Mouse (Mus musculus) frontal cortex, postnatal 10 days (tissue): ENCODE measurements around the gene Ptpn7.
A peak's percentile ranks its signal among the peaks of the same experiment; 100 is the strongest.

Source experiments
- DNase-seq, 2 experiments: peaks; one replicate each; pipeline ENCODE4 v3.0.0; 2022; ENCODE audit warnings: low spot score in 2 of 2, mixed read lengths in 1 of 2

Ptpn7 gene

GRCm38 (mm10) chr1:135128986-135129385, 3.5 kb upstream of the Ptpn7 start:
- DNase-seq: no peak

GRCm38 (mm10) chr1:135129543-135130183, 2.8 kb upstream of the Ptpn7 start:
- no peak for DNase-seq

- DNase-seq: no peak
These were observed 2.0 kb upstream of the Ptpn7 start for GRCm38 (mm10) chr1:135130376-135131018.

GRCm38 (mm10) chr1:135131034-135131433, 1.5 kb upstream of the Ptpn7 start:
- DNase-seq: no peak

GRCm38 (mm10) chr1:135131560-135131959, 940 bp upstream of the Ptpn7 start:
- DNase-seq: no peak

- DNase-seq: no peak
These were observed 431 bp downstream of the Ptpn7 start for GRCm38 (mm10) chr1:135132893-135133369.

- no peak for DNase-seq
These were observed 1.4 kb downstream of the Ptpn7 start for GRCm38 (mm10) chr1:135133678-135134435.

- DNase-seq: no peak
These were observed 2.7 kb downstream of the Ptpn7 start for GRCm38 (mm10) chr1:135135111-135135787.

- DNase-seq: peak in 1 of 2 experiments; percentile 61
These were observed 4.0 kb downstream of the Ptpn7 start for GRCm38 (mm10) chr1:135136500-135136899.

GRCm38 (mm10) chr1:135139906-135140305, 7.4 kb downstream of the Ptpn7 start:
- no peak for DNase-seq

- DNase-seq: no peak
These were observed 10.0 kb downstream of the Ptpn7 start for GRCm38 (mm10) chr1:135142452-135142851.

GRCm38 (mm10) chr1:135143940-135144339, 11.4 kb downstream of the Ptpn7 start:
- no peak for DNase-seq

- DNase-seq: peak; percentile 76 to 87
These were observed 13.8 kb downstream of the Ptpn7 start, which contains the start of gene Arl8a for GRCm38 (mm10) chr1:135146077-135146945. Gene Arl8a, plus strand, starts transcription at chr1:135146824.

- DNase-seq: peak; percentile 83 to 86
These were observed 14.6 kb downstream of the Ptpn7 start for GRCm38 (mm10) chr1:135146946-135147701.

GRCm38 (mm10) chr1:135147702-135148058, 15.2 kb downstream of the Ptpn7 start:
- no peak for DNase-seq

- DNase-seq: no peak
These were observed 16.0 kb downstream of the Ptpn7 start for GRCm38 (mm10) chr1:135148476-135148875.

GRCm38 (mm10) chr1:135148996-135149395, 16.5 kb downstream of the Ptpn7 start:
- DNase-seq: no peak

GRCm38 (mm10) chr1:135154011-135154410, 21.5 kb downstream of the Ptpn7 start:
- no peak for DNase-seq

- peak; percentile 72 to 79 for DNase-seq
These were observed 22.0 kb downstream of the Ptpn7 start for GRCm38 (mm10) chr1:135154411-135154959.

- DNase-seq: no peak
These were observed 23.8 kb downstream of the Ptpn7 start for GRCm38 (mm10) chr1:135156300-135156699.
